Mouse (Mus musculus): ENCODE data around the gene Rap1gds1. TPM values are rescaled to one million over a fixed set of nuclear protein-coding genes. Genes with fewer than 3 reads are reported as not detected.

Gene Rap1gds1
- 57.3 TPM in 2 replicates for total RNA-seq (2021)
- long read RNA-seq, transcript Rap1gds1-202 (15 exons, 3,669 nt): major isoform, 26 of 49 reads
- long read RNA-seq, partial matches to known transcripts: 9 of 49 reads
- long read RNA-seq, other reads (novel, unspliced or antisense): 5 of 49 reads

DNA sequence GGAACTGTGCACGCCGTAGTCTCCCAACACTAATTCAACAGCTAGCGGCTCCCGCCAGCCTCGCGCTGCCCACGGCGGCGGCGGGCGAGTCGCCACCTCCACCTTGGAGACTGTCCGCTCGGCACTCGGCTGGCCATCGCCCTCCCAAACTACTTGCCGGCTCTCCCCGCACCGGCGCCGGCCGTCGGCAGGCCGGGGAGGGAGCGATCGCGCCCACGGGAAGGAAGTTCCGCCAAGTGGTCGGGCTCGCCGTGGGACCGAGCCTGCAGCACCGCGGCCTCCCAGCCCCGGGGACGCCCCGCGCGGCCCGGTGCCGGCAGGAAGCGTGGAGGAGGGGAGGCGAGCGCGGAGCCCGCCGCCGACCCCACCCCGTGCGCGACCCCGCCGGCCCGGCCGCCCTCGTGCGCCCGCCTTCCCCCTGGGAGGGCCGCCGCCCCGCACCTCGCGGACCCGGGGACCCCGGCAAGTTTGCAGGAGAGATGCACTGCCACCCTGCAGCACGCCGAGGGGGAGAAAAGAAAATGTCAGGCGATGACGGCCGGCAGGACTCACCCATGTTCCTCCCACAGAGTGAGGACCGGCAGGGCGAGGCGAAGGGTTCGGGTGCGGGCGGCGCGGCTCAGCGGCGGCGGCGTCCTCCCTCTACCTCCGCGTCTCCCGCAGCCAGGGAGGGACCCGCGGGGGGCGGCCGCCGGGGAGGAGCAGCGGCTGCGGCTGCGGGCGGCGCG, at the start of gene Rap1gds1:
Rap1gds1 (minus strand) TSS at position 718 of the 728 bp plus-strand sequence.
- peak; percentile 59 for DNase-seq

DNA sequence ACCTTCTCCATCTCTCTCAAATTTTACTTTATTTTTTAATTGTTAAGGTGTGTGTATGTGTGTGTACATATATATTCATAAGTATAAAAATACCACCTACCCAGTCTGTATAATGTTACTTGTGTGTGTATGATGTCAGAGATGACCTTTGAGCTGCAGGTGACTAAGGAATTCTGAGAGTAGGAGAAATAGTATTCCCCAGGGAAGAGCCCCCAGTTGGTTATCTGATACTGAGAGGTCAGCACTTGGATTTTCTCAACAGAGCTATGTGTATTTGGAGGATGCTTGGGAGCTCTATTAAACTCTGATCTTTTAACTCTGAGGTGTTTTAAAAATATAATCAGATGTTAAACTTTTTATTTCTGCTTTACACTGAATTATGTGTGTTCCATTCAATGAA, 43.4 kb upstream of the Rap1gds1 start:
- DNase-seq: no peak

DNA sequence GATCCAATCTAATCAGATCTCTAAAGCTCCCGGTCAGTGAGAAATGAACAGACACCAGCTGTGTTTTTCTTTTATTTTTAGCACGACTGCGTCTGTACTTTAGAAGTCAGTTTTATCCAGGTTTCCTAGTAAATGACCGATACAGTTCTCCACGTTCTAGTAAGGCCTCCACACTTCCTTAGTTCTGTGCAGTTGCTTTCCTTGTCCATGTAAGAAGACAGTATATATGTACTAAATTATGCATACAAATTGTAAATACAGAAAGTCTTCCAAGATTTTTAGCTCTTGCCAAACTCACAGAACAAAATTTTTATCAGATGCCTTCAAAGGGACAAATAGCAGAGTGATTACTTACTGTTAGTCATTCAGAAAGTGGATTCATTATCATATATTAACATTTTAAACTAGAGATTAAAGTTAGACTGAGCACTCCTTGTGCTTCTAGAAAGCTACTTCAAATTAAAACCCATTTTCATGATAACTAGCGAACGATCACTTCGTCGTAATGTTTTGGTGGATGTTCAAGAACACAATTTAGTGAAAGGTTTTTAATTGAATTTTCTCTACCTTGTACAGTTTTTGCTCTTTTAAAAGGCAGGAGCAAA, 41.8 kb upstream of the Rap1gds1 start:
- no peak for DNase-seq

DNA sequence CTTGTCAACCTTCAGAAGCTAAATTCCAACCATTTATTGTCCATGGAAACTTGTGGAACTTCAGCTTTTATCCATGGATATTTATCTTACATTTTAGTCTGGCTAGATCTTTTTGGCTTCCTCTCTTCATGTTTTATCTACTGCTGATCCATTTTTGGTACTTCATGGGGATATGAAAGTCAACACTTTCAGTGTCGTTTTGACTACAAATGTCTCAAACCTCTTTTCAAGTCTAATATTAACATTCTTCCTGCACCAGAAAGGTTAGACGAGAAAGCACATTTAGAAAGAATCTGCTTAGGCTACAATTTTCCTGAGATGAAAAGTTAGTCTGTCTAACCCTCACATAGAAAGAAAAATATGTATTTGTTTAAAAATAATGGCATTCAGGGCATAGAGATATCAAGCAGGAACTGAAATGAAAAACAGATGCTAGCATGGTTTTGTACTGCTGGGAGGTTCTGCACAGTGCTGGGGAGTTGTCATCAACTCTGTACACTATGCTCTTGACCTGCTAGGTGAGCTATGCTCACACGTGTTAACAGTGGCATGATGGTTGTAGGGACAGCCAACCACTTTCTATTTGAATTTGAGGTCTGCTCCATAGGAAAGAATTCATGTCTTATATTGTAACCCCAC, 37.5 kb upstream of the Rap1gds1 start:
- no peak for DNase-seq

DNA sequence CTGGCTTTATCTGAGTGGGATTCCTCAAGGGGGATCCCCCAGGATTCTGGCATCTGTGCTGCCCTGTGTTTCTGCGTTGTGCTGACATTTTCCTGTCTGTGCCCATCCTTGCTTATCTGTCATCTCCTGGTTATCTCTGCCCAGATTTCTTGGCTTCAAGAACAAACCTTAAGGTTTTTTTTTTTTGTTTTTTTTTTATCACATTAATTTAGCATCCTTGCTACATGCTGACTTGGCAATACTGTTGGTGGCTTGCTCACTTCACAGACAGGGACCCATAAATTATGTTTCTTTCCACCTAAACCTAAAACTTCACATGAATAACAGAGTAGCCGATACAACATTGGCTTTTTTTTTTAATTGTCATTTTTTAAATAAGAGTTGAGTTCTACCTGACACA, 36.9 kb upstream of the Rap1gds1 start:
- no peak for DNase-seq

DNA sequence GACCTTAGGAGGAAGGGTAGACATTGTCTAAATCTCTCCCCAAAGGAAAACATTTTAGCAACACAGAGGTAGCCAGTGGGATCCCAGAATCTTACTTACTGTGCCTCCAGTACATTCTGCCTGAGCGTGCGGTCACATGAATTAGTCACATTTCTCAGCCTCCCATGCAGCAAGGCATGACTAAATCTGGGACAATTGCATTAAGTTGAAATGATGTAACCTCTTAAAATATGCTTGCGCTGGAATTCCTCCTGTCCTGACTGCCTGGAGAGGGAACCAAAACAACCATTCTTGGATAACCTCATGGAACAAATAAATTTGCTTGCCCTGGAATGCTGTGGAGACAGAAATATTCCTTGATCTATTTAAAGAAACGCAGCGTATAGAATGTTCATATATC, 33.2 kb upstream of the Rap1gds1 start:
- DNase-seq: no peak

DNA sequence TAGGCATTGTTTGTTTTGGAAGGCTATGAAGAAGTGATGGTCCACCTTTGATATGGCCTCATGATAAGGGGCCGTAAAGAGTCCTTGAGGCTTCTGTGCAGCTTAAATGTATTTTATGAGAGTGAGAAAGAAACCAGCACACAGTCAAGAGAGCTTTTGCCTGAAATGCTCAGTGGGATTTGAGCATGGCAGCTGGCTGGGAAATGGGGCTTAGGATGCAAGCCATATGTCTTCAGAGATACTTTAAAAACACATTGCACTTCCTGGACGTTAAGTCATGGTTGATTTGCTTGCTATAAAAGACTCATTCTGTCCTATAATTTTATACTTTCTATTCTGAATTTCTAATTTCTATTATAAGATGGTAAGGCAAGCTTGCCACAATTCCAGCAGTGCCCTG, 28.9 kb upstream of the Rap1gds1 start:
- no peak for DNase-seq

DNA sequence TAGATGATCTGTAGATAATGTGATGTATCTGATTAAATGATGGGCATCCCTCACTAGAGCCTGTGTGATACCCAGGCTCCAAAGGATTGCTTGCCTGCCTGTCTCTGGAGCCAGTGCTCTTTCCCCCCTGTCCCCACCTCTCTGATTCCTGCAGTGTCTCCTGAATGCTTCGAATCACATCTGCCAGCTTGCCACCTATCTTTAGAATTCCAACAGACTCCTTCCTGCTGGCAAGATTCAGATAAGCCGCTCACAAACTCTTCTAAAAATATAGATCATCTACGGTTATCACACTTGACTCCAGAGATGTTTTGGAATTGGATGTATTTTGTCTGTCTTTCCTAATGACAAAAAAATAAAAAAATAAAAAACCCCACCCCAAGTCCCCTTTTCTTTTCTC, 28.3 kb upstream of the Rap1gds1 start:
- no peak for DNase-seq

DNA sequence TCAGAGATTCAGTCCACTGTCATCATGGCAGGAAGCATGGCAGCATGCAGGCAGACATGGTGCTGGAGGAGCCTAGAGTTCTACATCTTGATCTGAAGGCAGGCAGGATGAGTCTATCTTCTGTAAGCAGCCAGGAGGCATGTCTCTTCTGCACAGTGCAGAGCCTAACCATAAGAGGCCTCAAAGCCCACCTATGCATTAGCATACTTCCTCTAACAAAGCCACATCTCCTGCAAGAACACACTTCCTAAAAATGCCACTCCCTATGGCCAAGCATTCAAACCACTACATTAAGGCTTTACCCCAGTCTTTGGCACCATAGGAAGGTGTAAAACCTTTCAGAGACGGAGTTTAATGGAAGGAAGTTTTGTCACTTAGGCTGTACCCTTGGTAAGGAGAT, 26.9 kb upstream of the Rap1gds1 start:
- no peak for DNase-seq

DNA sequence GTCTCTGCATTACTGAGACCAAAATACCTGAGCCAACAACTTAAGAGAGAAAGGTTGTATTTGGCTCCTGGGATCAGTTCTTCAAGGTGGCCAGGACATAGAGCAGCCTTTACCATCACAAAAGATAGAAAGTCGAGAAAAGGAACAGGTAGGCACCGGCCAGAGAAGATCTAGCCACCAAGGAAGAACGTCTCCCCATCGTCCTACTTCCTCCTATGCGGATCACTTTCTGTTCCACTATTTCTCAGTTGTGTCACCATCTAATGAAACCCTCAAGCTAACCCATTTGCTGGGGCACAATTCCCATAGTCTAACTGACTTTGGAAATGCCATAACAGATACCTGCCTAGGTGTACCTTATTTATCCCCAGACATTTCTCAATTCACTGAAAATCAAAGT, 24.3 kb upstream of the Rap1gds1 start:
- no peak for DNase-seq

DNA sequence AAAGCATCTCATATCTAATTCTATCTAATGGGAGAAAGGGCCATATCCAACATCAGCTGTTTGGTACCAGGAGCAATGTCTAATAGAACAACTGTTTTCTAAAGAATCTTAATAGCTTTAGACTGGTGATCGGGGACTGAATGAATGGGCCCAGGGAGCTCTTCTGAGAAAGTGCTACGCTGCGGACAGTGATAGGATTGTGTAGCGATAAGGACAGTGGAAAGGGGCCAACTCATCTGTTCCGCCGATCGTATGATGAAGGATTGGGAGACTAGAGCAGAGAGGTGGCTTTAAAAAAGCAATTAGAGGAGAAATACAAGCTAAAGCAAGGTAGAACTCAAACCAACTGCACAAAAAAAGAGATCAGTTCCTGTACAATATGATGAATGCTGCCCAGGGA, 20.9 kb upstream of the Rap1gds1 start:
- no peak for DNase-seq

DNA sequence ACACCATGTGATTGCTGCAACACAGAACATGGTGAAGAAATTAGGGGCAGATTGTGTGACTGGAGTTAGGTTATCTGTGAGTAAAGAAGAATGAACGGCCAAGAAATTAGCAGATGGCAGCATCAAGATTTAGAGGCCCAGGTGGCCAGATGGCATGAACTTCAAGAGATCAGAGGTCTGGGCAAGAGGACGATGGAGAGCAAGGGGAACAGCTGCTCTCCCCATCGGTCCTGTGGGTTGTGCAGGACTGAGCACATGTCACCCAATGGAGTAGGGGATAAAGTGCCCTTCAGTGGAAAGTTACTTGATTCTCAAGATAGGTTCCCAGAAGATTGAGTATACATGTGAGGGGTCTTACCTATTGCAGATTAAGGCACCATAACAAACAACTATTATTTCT, 13.5 kb upstream of the Rap1gds1 start:
- DNase-seq: no peak

DNA sequence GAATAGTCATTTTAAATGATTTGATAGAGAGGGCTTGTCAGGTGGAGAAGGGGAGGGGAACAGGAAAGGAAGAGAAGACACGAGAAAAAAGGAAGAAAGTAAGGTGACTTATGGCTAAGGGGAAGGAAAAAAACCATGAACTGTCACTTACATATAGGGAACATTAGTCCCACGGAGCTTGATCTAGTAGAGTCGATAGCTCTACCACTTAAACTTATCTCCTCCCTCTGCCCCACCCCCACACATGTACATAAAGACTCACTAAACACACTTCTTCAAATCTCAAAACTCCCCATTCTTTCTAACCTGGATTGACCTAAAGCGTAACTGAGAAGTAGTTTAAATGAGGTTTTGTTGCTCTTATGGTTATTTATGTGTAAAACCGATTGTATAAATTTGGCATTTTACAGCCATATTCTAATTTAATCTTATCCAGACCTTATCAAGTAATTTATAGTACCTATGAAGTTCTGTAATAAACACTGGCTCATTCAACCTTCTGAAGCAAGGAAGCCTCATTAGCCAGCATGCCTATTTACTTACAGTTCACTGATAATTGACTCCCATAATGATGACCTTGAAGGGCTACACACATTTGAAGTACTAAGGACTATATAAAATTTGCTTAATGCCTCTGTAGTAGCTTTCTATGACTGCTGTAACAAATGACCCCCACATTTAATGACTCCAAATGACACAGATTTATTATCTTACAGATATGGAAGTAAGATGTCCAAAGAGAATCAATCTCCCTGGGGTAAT, 9.0 kb upstream of the Rap1gds1 start:
- DNase-seq: no peak

DNA sequence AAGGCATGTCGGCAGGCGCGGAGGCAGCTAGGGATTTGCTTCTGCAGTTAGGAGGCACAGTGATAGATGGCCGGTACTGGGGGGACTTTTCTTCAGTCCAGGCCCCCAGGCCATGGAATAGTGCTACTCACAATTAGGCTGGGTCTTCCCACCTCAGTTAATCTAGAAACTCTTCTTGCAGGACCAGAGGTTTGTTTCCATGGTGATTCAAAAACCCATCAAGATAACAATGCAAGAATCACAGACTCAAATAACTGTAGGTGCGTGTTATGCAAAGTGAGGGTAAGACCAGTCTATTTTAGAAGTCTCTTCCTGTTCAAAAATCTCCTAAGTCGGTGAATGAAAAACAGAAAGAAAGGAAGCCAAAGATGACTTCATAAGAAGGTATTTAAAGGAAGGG, 4.8 kb upstream of the Rap1gds1 start:
- no peak for DNase-seq

DNA sequence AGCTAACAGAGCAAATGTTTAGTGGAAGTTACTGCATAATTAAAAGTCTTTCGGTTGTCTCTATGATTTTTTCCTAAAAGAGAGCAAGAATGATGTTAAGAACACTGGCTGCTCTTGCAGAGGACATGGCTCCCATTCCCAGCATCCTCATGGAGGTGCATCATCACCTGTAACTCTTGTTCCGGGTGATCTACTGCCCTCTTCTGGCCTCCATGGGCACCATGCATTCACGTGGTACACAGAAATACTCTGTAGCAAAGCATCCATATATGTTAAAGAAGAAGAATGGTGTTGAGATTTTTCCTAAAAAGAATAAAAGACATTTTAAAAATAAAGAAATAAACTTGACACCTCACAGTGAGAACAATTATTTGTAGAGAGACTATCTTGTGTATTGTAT, 3.0 kb upstream of the Rap1gds1 start:
- DNase-seq: no peak

DNA sequence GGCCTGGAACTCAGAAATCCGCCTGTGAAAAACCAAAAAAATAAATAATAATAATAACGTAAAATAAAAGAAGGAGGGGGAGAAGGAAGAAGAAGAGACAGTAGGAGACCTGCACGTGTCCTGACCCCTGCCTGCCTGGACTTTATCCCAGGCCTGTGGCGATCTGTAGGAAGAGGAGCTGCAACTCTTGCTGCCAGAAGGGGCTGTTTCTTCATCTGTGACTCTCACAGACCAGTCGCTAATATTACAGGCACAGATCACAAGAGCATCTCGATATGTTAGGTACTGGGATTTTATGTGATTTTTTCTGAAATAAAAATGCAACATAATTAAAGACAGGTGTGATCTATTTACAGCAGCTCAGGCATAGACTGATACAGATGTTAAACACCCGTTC, 1.1 kb upstream of the Rap1gds1 start:
- no peak for DNase-seq

DNA sequence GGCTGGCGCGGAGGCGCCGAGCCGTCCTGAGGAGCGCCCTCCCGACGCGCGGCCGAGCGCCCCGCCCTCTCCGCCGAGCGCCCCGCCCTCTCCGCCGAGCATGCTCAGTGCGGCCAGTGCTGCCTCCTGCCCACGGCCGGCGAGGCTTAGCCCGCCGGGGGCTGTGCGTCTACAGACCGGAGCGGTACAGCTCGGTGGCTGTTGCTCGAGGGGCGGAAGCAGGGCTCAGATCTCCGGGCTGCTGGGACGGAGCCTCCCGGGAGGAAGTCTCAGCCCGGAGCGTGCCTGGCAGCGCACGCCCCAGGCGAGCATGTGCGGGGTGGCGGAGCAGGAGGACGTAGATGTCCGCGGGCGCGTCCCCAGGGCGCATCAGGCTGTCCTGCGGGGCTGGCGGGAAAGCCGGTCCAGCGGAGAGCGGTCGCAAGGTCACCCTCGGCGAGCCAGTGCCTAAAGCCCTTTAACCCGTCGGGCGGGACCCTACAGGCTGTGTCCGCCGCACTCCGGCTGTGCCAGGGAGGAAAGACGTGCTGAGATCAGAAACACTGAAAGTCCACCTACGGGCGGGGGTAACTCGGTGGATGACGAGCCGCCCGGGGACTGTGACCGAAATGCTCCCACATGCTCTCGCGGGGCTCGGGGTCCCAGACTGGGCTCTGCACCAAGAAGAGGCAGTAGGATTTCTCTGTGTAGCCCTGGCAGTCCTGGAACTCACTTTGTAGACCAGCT, 495 bp upstream of the Rap1gds1 start:
- DNase-seq: peak; percentile 94

DNA sequence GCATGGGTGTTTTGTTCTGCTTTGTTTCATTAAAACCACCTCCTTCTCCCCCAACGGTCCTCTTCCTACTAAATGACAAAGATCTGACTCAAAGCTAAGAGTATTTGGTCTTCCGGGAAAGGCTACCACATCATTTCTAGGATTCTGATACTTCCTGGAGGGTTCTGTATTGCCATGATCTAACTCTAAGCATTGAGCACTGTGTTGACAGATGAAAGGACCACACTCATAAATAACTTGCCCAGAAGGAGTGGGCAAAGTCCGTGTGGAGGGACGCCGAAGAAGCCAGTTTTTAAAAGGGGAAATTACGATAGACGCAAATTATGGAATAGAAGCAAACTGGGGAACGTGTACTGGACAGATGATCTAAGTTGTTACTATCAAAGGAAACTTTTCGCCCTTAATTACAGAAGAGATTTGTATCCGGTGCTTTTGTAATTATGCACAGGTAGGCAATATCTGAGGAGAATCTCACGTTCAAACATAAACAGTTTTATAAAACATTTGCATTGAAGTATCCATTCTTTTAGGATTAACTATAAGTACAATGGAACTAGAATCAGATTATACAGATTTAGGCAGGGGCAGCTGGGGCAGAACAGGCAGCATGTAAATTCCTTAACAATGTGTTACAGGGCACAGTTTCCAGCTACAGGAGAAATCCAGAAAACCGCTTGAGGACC, 1.1 kb downstream of the Rap1gds1 start:
- no peak for DNase-seq

DNA sequence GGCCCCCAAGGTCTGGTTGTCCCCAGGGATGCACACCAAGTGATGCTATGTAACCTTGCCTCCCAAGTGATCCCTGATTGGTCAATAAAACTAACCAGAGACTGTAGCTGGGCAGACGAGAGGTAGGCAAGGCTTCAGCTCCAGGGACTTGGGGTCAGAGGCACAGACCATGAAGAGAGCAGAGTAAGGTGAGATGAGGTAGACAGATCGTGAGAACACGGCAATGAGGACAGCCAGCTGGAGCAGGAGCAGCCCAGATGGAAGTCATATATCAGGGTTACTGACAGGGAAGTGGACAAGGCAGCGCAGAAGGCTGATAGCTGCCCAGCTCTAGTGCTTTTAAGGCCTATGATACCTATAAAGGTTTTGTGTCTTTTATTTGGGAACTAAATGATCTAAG, 5.5 kb downstream of the Rap1gds1 start:
- no peak for DNase-seq

DNA sequence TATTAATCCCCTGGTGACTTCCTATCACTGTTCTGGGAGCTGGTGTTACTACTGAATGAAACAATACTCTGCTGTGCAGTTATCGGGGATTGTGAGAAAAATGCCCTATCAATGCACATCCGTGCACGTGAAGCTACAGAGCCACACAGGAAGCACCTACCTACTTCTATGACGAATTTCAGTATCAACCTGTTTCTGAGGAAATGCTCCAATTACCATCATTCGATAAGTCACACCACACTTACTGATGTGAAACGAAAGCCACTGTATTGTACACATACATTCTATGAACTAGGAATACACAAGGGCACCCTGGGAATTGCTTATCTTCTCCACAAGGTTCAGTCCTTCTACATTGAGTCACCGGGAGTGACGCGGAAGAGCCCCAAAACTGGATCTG, 10.9 kb downstream of the Rap1gds1 start:
- no peak for DNase-seq

DNA sequence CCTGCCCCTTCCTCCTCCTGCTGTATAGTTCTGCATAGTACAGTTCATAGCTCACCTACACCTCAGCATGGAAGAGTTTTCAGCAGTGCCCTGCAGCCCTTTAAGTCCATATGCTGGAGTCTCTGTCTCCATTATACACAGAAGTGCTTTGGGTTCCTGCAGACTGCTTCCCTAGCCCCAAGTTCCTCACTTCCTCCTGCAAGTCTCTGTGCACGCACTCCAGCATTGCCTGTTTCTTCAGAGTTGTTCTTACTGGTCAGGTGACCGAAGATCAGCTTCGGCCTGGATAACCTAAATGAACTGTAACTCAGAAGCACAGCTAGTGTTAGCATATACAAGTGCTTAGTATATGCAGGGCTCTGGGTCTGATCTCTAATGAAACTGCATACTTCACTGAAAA, 12.9 kb downstream of the Rap1gds1 start:
- no peak for DNase-seq
